Mouse (Mus musculus): ENCODE results near the gene Mmp28. TPM values are rescaled to one million over a fixed set of nuclear protein-coding genes. Genes with fewer than 3 reads are reported as not detected.

The Mmp28 gene
- 2.4 TPM for polyA plus RNA-seq (2015; fragmentation: Illumina TruSeq; extraction: RNeasy Lipid Tissue Mini Kit (QIAGEN cat#74804); ENCODE audit: insufficient read depth, low replicate concordance)

DNA sequence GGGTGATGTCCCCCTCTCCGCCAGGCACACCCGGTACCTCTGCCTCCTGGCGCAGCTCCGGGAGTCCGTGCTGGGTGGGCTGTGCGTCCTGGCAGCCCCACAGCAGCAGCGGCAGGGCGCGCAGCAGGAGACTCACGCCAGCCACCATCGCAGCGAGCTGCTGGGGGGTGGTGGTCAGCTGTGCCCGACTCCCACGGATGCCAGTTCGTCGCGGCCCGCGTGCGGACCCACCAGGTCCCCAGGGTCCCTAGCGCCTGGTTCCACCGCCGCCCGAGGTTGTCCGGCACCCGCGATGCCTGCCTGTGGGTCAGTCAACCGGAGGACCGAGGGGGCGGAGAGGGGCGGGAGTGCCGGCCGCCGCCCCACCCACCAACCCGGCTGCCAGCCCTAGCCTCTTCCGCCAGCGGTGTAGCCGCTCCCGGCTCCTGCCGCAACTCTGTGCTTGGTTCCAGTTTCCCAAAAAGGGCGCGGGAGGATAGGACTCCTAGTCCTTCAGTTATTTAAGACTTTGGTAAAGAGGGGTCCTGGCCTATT, at the start of gene Mmp28:
Gene Mmp28 (minus strand): TSS at position 361 of the 534 bp plus-strand sequence.

DNA sequence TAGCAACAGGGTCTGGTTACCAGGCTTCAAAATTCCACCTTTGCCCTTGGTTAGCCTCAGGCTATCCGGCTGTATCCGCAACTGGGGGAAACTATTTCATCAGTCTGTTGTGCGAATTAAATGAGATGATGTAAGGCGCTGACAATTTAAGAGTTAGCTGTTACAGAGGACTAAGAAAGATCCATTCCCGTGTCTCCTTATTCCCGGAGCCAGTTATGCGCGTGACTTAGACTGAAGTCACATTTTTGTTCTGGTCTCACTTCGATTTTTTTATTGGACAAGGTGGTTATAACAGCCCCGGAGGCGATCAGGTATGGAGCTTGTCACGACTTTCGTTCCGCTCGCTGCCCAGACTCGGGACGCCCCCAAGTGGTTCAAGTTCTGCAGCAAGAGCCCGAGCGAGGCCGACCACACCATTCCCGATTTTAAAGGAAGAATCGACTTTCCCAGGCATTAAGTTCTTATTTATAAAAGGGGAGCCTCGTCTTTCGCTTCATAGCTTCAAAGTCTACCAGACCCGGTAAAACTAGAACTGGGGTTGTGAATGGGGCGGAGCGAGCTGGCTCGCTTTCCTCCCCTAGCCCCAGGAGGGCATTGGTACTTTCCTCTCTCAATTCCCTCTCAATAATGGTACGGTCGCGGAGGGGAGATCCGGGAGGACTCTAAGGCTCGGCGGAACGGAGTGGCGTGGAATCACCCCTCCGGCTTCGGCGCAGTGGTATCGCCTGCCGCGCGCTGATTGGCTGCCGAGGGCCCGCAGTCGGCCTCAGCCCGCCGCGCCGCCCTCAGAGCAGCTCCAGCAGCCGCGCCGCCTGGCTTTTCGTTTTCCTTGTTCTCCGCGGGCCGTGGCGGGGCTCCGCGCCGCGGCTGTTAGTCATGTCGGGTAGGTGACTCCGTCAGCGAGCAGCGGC, 9.7 kb upstream of the Mmp28 start, which contains the start of gene Taf15:
Gene Taf15 (plus strand): TSS at position 763 of the 911 bp plus-strand sequence.

DNA sequence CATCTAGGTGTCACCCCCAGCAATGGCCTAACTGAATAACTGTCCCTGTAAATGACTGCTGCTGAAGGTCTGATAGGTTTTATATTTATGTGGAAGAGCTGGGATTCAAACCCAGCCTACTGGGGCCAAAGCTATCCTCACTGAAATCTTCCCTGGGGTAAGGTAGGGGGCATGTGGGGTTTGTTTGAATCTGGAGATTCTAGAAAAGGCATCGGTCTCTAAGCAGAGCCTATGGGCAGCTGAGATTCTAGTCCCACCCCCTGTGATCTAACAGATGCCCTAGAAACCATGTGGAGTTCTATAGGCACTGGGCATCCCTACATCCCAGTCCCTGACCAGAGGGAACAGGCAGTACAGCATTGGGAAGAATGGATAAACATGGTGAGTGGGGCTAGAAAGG, 25.5 kb downstream of the Mmp28 start, which contains the start of gene 1700020L24Rik:
Gene 1700020L24Rik (plus strand): TSS at position 301 of the 400 bp plus-strand sequence.

DNA sequence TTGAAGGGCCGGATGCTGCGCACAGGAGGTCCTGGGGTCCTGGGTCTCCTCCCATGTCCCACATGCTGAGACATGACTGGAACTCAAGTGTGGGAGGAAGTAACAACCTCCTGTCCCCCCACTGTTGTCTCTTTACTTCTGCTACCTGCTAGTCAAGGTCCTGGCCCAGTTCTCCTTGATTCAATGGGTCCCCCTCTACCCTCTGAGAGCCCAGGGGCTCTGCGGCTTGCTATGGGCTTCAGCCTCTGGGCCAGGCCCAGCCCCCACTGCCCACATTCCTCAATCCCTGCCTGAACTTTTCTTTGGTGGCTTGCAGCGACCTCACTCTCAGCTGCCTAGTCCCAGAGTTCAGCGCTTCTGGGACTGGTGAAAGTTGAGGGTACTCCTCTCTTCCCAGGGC, 33.5 kb downstream of the Mmp28 start, which contains the start of gene Gas2l2:
Gene Gas2l2 (minus strand): TSS at position 101 of the 400 bp plus-strand sequence.

DNA sequence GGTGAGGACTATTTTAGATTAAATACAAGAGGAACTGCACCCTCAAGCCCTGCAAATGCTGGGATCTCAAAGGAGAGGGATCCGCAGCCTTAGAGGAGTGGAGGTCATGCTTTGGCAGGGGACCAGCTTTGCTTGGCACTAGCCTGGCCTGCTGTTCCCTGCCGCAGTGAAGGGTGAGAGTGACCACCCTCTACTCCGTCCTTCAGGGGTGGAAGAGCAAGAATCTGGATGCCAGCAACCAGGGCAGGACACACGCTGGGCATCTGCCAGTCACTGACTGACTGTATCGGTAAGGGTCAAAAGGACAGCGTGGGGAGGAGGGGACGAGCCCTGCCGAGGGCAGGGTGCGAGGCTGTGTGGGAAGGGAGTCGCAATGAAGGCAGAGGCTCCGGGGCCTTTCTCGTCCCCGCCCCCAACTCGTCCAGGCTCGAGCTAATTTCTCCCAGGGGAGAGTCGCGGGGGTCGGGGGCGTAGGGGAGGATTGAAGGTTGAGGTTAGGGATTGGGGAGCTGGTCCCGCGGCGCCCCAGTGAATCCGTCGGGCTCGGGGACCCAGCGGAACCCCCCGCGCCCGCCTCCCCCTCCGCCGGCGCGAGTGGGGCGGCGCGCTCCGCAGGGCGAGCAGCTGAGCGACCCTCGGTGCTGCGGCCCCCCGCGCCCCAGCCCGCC, 53.6 kb downstream of the Mmp28 start, which contains the start of gene Rasl10b:
Gene Rasl10b (plus strand): TSS at position 51 of the 668 bp plus-strand sequence.

Other genes starting within 250 kb of the Mmp28 start
- 12.9 TPM for gene Slfn14, start 176.3 kb downstream of the Mmp28 start, polyA plus RNA-seq (2015; fragmentation: Illumina TruSeq; extraction: RNeasy Lipid Tissue Mini Kit (QIAGEN cat#74804); ENCODE audit: insufficient read depth, low replicate concordance)
- gene Ap2b1, start 164.0 kb downstream of the Mmp28 start, polyA plus RNA-seq (2015; fragmentation: Illumina TruSeq; extraction: RNeasy Lipid Tissue Mini Kit (QIAGEN cat#74804); ENCODE audit: insufficient read depth, low replicate concordance), result 105 TPM
- 14.9 TPM for gene Pex12, start 160.5 kb downstream of the Mmp28 start, polyA plus RNA-seq (2015; fragmentation: Illumina TruSeq; extraction: RNeasy Lipid Tissue Mini Kit (QIAGEN cat#74804); ENCODE audit: insufficient read depth, low replicate concordance)
- gene Rasl10b, start 53.9 kb downstream of the Mmp28 start, polyA plus RNA-seq (2015; fragmentation: Illumina TruSeq; extraction: RNeasy Lipid Tissue Mini Kit (QIAGEN cat#74804); ENCODE audit: insufficient read depth, low replicate concordance), result 0.10 TPM
- gene Gas2l2, start 33.6 kb downstream of the Mmp28 start, polyA plus RNA-seq (2015; fragmentation: Illumina TruSeq; extraction: RNeasy Lipid Tissue Mini Kit (QIAGEN cat#74804); ENCODE audit: insufficient read depth, low replicate concordance), result not detected
- gene 1700020L24Rik, start 25.4 kb downstream of the Mmp28 start, polyA plus RNA-seq (2015; fragmentation: Illumina TruSeq; extraction: RNeasy Lipid Tissue Mini Kit (QIAGEN cat#74804); ENCODE audit: insufficient read depth, low replicate concordance), result not detected
- gene Taf15, start 10.0 kb upstream of the Mmp28 start, polyA plus RNA-seq (2015; fragmentation: Illumina TruSeq; extraction: RNeasy Lipid Tissue Mini Kit (QIAGEN cat#74804); ENCODE audit: insufficient read depth, low replicate concordance), result 159 TPM
- gene Heatr9, start 59.1 kb upstream of the Mmp28 start, polyA plus RNA-seq (2015; fragmentation: Illumina TruSeq; extraction: RNeasy Lipid Tissue Mini Kit (QIAGEN cat#74804); ENCODE audit: insufficient read depth, low replicate concordance), result 2.9 TPM
- 219 TPM for gene Ccl5, start 67.4 kb upstream of the Mmp28 start, polyA plus RNA-seq (2015; fragmentation: Illumina TruSeq; extraction: RNeasy Lipid Tissue Mini Kit (QIAGEN cat#74804); ENCODE audit: insufficient read depth, low replicate concordance)
- 33.6 TPM for gene Ccl9, start 115.6 kb upstream of the Mmp28 start, polyA plus RNA-seq (2015; fragmentation: Illumina TruSeq; extraction: RNeasy Lipid Tissue Mini Kit (QIAGEN cat#74804); ENCODE audit: insufficient read depth, low replicate concordance)
- gene Ccl6, start 130.0 kb upstream of the Mmp28 start, polyA plus RNA-seq (2015; fragmentation: Illumina TruSeq; extraction: RNeasy Lipid Tissue Mini Kit (QIAGEN cat#74804); ENCODE audit: insufficient read depth, low replicate concordance), result 72.6 TPM
- gene Rpl9-ps1, start 182.6 kb upstream of the Mmp28 start, polyA plus RNA-seq (2015; fragmentation: Illumina TruSeq; extraction: RNeasy Lipid Tissue Mini Kit (QIAGEN cat#74804); ENCODE audit: insufficient read depth, low replicate concordance), result not detected
- gene Ccl3, start 186.3 kb upstream of the Mmp28 start, polyA plus RNA-seq (2015; fragmentation: Illumina TruSeq; extraction: RNeasy Lipid Tissue Mini Kit (QIAGEN cat#74804); ENCODE audit: insufficient read depth, low replicate concordance), result 3.9 TPM
- gene Ccl4, start 199.5 kb upstream of the Mmp28 start, polyA plus RNA-seq (2015; fragmentation: Illumina TruSeq; extraction: RNeasy Lipid Tissue Mini Kit (QIAGEN cat#74804); ENCODE audit: insufficient read depth, low replicate concordance), result 2.9 TPM
- 56.3 TPM for gene Wfdc17, start 240.9 kb upstream of the Mmp28 start, polyA plus RNA-seq (2015; fragmentation: Illumina TruSeq; extraction: RNeasy Lipid Tissue Mini Kit (QIAGEN cat#74804); ENCODE audit: insufficient read depth, low replicate concordance)
- 0.51 TPM for gene Wfdc18, start 245.9 kb upstream of the Mmp28 start, polyA plus RNA-seq (2015; fragmentation: Illumina TruSeq; extraction: RNeasy Lipid Tissue Mini Kit (QIAGEN cat#74804); ENCODE audit: insufficient read depth, low replicate concordance)